Mouse (Mus musculus) kidney, adult 2 months (tissue): ENCODE results near the gene Cdc42se2.

Experiments
- CTCF ChIP-seq: fragments of 200-500 bp; conservative IDR thresholded peaks from 2 replicates; pipeline ENCODE4 v1.5.1; 2011; ENCODE audit warnings: low read depth, mild to moderate bottlenecking, control low read depth, low read length, moderate library complexity, mixed read lengths; ENCODE audit not compliant: insufficient read depth, insufficient read length
- POLR2A ChIP-seq: fragments of 200-500 bp; IDR thresholded peaks from one replicate; pipeline ENCODE4 v1.6.1; 2011; ENCODE audit warnings: low read depth, low read length, control low read depth

- TF ChIP-seq POLR2A: no peak
- no peak for TF ChIP-seq CTCF
Observed at GRCm38 (mm10) chr11:54833833-54834232, 46.4 kb upstream of the Cdc42se2 start.
